7 mouse cellular contexts compared by ENCODE assay signal in genomic region chr3:4907556-4907955, GRCm38 (mm10).
DNase-seq lines count a peak whose midpoint lies in the region; TF ChIP-seq lines count a peak whose summit lies in the region.
"Not testable (repeated sequence)": the region's sequence is repeated elsewhere in the genome, so short reads cannot be mapped to it uniquely, and the experiment has no call there.

No protein-coding gene starts in this region.

- H3K79me2 ChIP-seq in CH12.LX (replicated peaks; ENCODE audit: control insufficient read depth, extremely low read depth, insufficient read depth, poor library complexity, severe bottlenecking); myocyte (ENCODE audit: control insufficient read depth, insufficient read depth): not testable (repeated sequence)

- not testable (repeated sequence) for H3K4me3 ChIP-seq in CH12.LX (replicated peaks in 1 of 3; ENCODE audit: low read depth in 2 of 3, low read length in 2 of 3, poor library complexity in 1 of 3); myocyte

- TF ChIP-seq RAD21 in CH12.LX (IDR thresholded peaks at IDR 0.05; ENCODE audit: low read depth, low read length), result not testable (repeated sequence)

- H3K36me3 ChIP-seq in CH12.LX (replicated peaks in 1 of 2; ENCODE audit: control insufficient read depth in 1 of 2, insufficient read depth in 1 of 2, low read length in 1 of 2); myocyte (ENCODE audit: control insufficient read depth, insufficient read depth): not testable (repeated sequence)

- TF ChIP-seq CTCF in CH12.LX (conservative IDR thresholded peaks at IDR 0.05 in 1 of 2, IDR thresholded peaks at IDR 0.05 in 1 of 2; ENCODE audit: low read depth in 2 of 2, low read length in 2 of 2), result not testable (repeated sequence)

- not testable (repeated sequence) for H3ac ChIP-seq in myocyte (ENCODE audit: control insufficient read depth, insufficient read length)

- peaks cover 20% of the 10 kb centered on the region for H3K9me3 ChIP-seq in CH12.LX (replicated peaks; ENCODE audit: low read length)

- not testable (repeated sequence) for TF ChIP-seq POLR2A in CH12.LX (IDR thresholded peaks at IDR 0.05; ENCODE audit: low read depth, low read length); myocyte (IDR thresholded peaks at IDR 0.05; ENCODE audit: insufficient read length, low read depth)

- not testable (repeated sequence) for H3K27ac ChIP-seq in CH12.LX (ENCODE audit: insufficient read depth, low read depth)

- in situ Hi-C loops in CH12.LX (cut with MboI; ENCODE audit: low pct_ligation_motif_present, low pct_unique_long_range_greater_than_20kb, low sequenced_read_pairs), result not testable (repeated sequence)

- not testable (repeated sequence) for H3K4me2 ChIP-seq in CH12.LX (ENCODE audit: insufficient read depth, low read depth, poor library complexity, severe bottlenecking)
- peak overlapping the region; percentile 64 for H3K4me2 ChIP-seq in myocyte (ENCODE audit: low read depth)

- peaks cover 0 to 36% of the 10 kb centered on the region in 2 experiments; a peak in 2 of 4 replicates for H3K4me1 ChIP-seq in CH12.LX (ENCODE audit: control insufficient read depth in 1 of 2, insufficient read depth in 2 of 2)

- H3K27me3 ChIP-seq in CH12.LX (replicated peaks); myocyte (ENCODE audit: control insufficient read depth, insufficient read depth, insufficient read length): not testable (repeated sequence)

- DNase-seq in 3T3-L1 (ENCODE audit: low read depth, low spot score), result peak; percentile 76
- DNase-seq in A20 (ENCODE audit: low read depth, low spot score), result peak; percentile 24
- peak; percentile 56 for DNase-seq in CH12.LX (ENCODE audit: extremely low read depth)
- DNase-seq in adrenal gland, adult (ENCODE audit: inconsistent age in 2 of 2, low spot score in 1 of 2), result peak; percentile 28 to 59
- peak; percentile 12 for DNase-seq in adrenal gland, adult 8-10 months
- peak; percentile 14 for DNase-seq in adrenal gland, postnatal 14 days

- dilution Hi-C loops in CH12.LX (cut with MboI; ENCODE audit: extremely low pct_ligation_motif_present, extremely low pct_unique_long_range_greater_than_20kb, low sequenced_read_pairs), result not testable (repeated sequence)

- peak; percentile 80 for TF ChIP-seq EP300 in CH12.LX (IDR thresholded peaks at IDR 0.05; ENCODE audit: low read length)

- H3K9ac ChIP-seq in CH12.LX (ENCODE audit: insufficient read depth, low read depth), result not testable (repeated sequence)

TF ChIP-seq in CH12.LX, 34 proteins besides CTCF, POLR2A, EP300 and RAD21:
- TF ChIP-seq IRF4 (IDR thresholded peaks at IDR 0.05; ENCODE audit: low read depth, low read length), result 0 out of 2 replicates have a peak, but pooled peaks have one; percentile 13
- TF ChIP-seq MEF2A (IDR thresholded peaks at IDR 0.05; ENCODE audit: borderline replicate concordance, low read depth, low read length), result peak; percentile 46; the same call in 1 of the 2 replicates
- peak; percentile 46 for TF ChIP-seq ETS1 (conservative IDR thresholded peaks at IDR 0.05; ENCODE audit: low read depth, low read length)

TF ChIP-seq in myocyte, 11 proteins besides CTCF, POLR2A, EP300 and RAD21:
- peak; percentile 18 for TF ChIP-seq TCF12 (IDR thresholded peaks at IDR 0.05; ENCODE audit: insufficient read depth, poor library complexity, severe bottlenecking)
- TF ChIP-seq MYOD1 (IDR thresholded peaks at IDR 0.05; ENCODE audit: control insufficient read depth in 1 of 3, insufficient read length in 2 of 3, low read depth in 2 of 3), result peak in 2 of 3 experiments; percentile 12 to 28
TF ChIP-seq in myocyte: peak in this region for 2; not testable (repeated sequence) for 9.

Comparison
In these comparisons a context has a peak if more than half of its experiments do, and no peak if none do; other contexts are left out.
1. DNase-seq: peak in every context shown above with its lines; median percentile 76 in 3T3-L1; 56 in CH12.LX; 44 in adrenal gland, adult; 24 in A20; 14 in adrenal gland, postnatal 14 days; 12 in adrenal gland, adult 8-10 months.